Mouse (Mus musculus) heart, adult 9 months (tissue): Measurements from ENCODE around the gene Olfr1275.

Experiments
- DNase-seq, 2 experiments: peaks; one replicate each; pipeline ENCODE4 v3.0.0; 2022; ENCODE audit warnings: low spot score in 2 of 2

Gene Olfr1275

DNA sequence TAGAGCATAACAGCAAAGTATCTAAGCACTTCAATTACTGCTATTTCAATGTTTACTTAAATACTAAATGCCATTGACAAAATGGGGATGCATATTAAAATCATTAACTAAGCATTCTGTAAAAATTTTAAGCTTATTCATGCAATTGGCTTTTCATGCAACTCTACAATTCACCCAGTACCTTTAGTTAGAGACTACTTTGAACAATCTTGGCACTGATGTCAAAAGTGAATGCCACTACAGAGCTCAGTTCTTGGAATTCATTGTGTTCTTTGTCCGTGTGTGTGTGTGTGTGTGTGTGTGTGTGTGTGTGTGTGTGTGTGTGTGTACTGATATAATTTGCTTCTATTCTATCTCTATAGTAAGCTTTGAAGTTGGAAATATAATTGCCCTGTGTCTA, at the start of gene Olfr1275:
Gene Olfr1275, minus strand, starts transcription at position 101 of the 400 bp plus-strand sequence.
- no peak for DNase-seq

DNA sequence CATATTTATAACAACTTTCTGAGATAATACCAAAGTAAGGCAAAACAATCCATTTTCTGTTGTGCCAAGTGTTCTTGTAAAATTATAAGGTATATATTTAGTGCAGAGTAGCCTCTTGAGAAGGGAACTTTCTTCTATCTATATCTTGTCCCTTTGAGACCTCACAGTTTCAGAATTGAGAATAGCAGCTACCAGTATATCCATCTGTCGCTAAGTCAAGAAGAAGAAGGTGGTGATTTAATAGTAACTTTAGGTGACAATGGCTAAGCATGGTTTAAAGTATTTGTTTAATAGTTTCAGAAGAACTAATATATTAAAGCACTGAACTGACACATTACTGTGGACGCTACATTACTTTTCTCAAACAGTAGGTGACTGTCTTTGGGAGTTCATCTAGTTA, 38.9 kb upstream of the Olfr1275 start, which contains the start of gene Olfr1277:
Gene Olfr1277, minus strand, starts transcription at position 101 of the 400 bp plus-strand sequence.
- no peak for DNase-seq

DNA sequence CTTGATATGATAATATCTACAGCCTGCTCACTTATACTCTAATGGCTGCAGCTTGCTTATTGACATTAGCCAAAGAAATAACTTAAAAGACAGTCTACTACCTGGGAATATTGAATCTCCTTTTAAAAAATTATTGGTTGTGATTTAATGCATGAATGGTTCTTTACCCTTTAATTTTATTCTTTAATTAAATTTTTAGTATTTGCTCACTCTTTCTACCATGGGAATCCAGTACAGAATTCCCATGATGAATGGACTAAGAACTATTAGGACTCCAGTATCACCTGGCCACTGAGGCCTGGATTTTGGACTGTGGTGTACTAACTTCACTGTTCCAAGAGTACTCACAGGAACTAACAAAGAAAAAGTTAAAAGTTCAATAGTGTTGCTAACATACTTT, 19.1 kb upstream of the Olfr1275 start, which contains the start of gene Olfr1276:
Gene Olfr1276, plus strand, starts transcription at position 301 of the 400 bp plus-strand sequence.
- no peak for DNase-seq

DNA sequence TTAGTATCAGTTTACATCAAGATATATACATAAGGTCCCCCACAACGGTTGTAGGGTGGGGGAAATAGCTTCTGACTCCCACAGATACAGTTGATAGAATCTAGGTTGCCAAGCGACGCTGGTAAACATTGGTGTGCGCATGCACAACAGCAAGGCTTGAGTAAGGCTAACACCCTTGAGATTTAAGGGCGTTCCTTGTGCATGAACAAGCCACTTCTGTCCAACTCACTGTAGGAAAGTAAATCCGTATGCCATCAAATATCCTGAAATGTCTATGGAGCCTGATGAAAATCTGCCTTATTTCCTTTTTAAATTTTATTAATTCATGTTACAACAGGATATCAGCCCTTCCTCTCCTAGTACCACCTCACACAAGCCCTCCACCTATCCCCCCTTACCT, 5.6 kb downstream of the Olfr1275 start, which contains the start of gene 4930430A15Rik:
Gene 4930430A15Rik, minus strand, starts transcription at position 101 of the 400 bp plus-strand sequence.
- DNase-seq, result no peak

DNA sequence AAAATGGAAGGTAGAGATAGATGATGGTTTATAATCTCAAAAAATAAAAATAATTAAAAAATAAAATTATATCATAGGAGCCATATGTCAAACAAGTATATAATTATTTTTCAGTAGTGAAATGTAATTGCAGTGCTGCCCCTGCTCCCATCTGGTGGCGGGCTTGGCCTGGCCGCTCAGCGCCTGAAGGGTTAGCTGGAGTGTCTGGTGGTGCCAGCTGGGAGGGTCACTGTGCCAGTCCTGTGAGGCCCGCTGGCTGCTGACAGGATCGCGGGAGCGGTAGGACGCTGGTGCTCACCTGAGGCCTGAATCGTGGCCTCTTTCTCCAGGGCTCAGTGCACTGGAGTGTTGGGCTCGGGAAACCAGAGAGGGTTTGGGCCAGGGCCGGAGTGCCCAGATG, 53.0 kb downstream of the Olfr1275 start:
- DNase-seq, result no peak
